Mouse (Mus musculus): ENCODE data around the gene Cort.

DNA sequence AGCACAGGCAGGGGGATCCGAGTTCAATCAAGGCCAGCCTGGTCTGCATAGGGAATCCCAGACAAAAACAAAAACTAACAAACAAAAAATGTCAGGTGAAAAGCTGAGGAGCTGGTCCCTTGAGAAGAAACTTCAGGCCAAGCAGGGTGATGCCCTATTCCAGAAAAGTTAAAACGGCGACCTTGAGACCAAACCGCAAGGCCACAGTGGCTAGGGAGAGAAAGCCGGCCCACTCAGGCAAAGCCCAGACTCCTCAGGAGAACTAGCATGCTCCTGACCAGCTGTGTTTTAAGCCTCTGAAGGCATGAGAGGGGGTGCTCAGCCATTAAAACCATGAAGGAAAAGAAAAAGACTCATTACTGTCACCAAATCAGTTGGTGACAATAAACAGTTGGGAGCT lies 41.2 kb downstream of the Cort start:
- TF ChIP-seq CTCF (conservative IDR thresholded peaks at IDR 0.05; ENCODE audit: insufficient read depth, insufficient read length, low read depth, low read length) (no peak), POLR2A (IDR thresholded peaks at IDR 0.05; ENCODE audit: low read depth, low read length) (no peak)

All from kidney, adult 2 months (tissue).